Mouse (Mus musculus) layer of hippocampus, adult 11-12 months (tissue): ENCODE results near the gene Wfikkn2.

Experiments
- DNase-seq: peaks from one replicate; pipeline ENCODE4 v3.0.0; 2022; ENCODE audit warnings: low spot score

Gene Wfikkn2

GRCm38 (mm10) chr11:94221257-94221656 is 24.5 kb downstream of the Wfikkn2 start:
- no peak for DNase-seq

GRCm38 (mm10) chr11:94216247-94216646 is 29.6 kb downstream of the Wfikkn2 start:
- no peak for DNase-seq

GRCm38 (mm10) chr11:94215581-94215980 is 30.2 kb downstream of the Wfikkn2 start:
- no peak for DNase-seq

GRCm38 (mm10) chr11:94213735-94214594 is 31.8 kb downstream of the Wfikkn2 start:
- no peak for DNase-seq

GRCm38 (mm10) chr11:94212997-94213396 is 32.8 kb downstream of the Wfikkn2 start:
- DNase-seq = no peak

- DNase-seq = no peak
Measured at GRCm38 (mm10) chr11:94212489-94212836, 33.3 kb downstream of the Wfikkn2 start.

- DNase-seq = peak; percentile 68
Measured at GRCm38 (mm10) chr11:94211651-94212488, 33.9 kb downstream of the Wfikkn2 start.

GRCm38 (mm10) chr11:94211124-94211603 is 34.6 kb downstream of the Wfikkn2 start, which contains the start of gene Tob1:
Gene Tob1, plus strand, starts transcription at chr11:94211454.
- peak; percentile 99 for DNase-seq

GRCm38 (mm10) chr11:94210191-94211086 is 35.4 kb downstream of the Wfikkn2 start:
- peak; percentile 92 for DNase-seq

GRCm38 (mm10) chr11:94209695-94210131 is 36.1 kb downstream of the Wfikkn2 start:
- DNase-seq = no peak

- no peak for DNase-seq
Measured at GRCm38 (mm10) chr11:94208811-94209675, 36.8 kb downstream of the Wfikkn2 start.

GRCm38 (mm10) chr11:94206398-94207114 is 39.2 kb downstream of the Wfikkn2 start:
- no peak for DNase-seq

GRCm38 (mm10) chr11:94203066-94203465 is 42.7 kb downstream of the Wfikkn2 start:
- DNase-seq = no peak

GRCm38 (mm10) chr11:94202106-94202505 is 43.7 kb downstream of the Wfikkn2 start:
- DNase-seq = no peak

- no peak for DNase-seq
Measured at GRCm38 (mm10) chr11:94200422-94200821, 45.4 kb downstream of the Wfikkn2 start.

GRCm38 (mm10) chr11:94199771-94200170 is 46.0 kb downstream of the Wfikkn2 start:
- no peak for DNase-seq

GRCm38 (mm10) chr11:94198405-94199146 is 47.2 kb downstream of the Wfikkn2 start:
- no peak for DNase-seq

- no peak for DNase-seq
Measured at GRCm38 (mm10) chr11:94196311-94196710, 49.5 kb downstream of the Wfikkn2 start.

- no peak for DNase-seq
Measured at GRCm38 (mm10) chr11:94193109-94193508, 52.7 kb downstream of the Wfikkn2 start.
